Mouse (Mus musculus) right cerebral cortex, postnatal 14 days (tissue): ENCODE data around the gene Rrnad1.

Experiments used
- DNase-seq: peaks from one replicate; pipeline ENCODE4 v3.0.0; 2022

Gene Rrnad1

DNA sequence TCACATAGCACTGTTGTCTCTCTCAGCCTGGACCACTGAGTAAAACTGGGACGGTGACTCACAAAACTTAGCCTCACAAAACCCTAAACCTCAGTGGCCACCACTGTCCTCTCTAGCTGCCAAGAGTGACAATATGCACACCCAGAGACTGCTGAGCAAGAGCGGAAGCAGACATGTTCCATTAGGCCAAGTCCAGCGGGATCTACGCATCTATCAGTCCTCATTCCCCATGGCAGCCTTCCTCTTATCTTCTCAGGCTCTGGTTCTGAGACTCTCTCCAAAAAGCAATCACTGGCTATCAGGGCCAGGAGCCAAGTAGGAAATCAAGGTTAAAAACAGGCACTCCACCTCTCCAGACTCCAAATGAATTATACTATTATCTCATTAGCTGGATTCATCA lies 52.8 kb downstream of the Rrnad1 start:
- no peak for DNase-seq
